Mouse (Mus musculus): Measurements from ENCODE around the gene Igfbp3. TPM values are rescaled to one million over a fixed set of nuclear protein-coding genes. Genes with fewer than 3 reads are reported as not detected.
A peak's percentile ranks its signal among the peaks of the same experiment; 100 is the strongest.

Igfbp3 gene
- polyA plus RNA-seq, 1 experiment from 2014 or later: 25.1 TPM

- H3K36me3 ChIP-seq (ENCODE audit: control insufficient read depth, insufficient read depth, low read length): no peaks in the 10 kb centered on the region
- no peak overlapping the region for H3K4me2 ChIP-seq (ENCODE audit: low read length)
- no peaks in the 10 kb centered on the region for H3K27me3 ChIP-seq (replicated peaks; ENCODE audit: control insufficient read depth, insufficient read depth, low read length)
- no peak overlapping the region for H3K4me3 ChIP-seq (ENCODE audit: low read length)
- no peaks in the 10 kb centered on the region for H3K4me1 ChIP-seq (ENCODE audit: control insufficient read depth, insufficient read depth, low read depth, low read length)
- H3K9ac ChIP-seq (ENCODE audit: low read depth, low read length): no peak overlapping the region
- 55% methylated on average over 14 of the region's 14 CpGs for WGBS
- ATAC-seq: peak; percentile 25; the same call in 1 of the 2 replicates
- H3K27ac ChIP-seq (ENCODE audit: low read depth, low read length): no peak overlapping the region
- no peaks in the 10 kb centered on the region for H3K9me3 ChIP-seq (ENCODE audit: control insufficient read depth, low read length)
Measured at GRCm38 (mm10) chr11:7199736-7200392, 13.9 kb downstream of the Igfbp3 start.

- Histone ChIP-seq H3K27me3 (replicated peaks; ENCODE audit: control insufficient read depth, insufficient read depth, low read length) (no peaks in the 10 kb centered on the region), H3K9me3 (ENCODE audit: control insufficient read depth, low read length) (no peaks in the 10 kb centered on the region), H3K4me2 (ENCODE audit: low read length) (no peak overlapping the region), H3K36me3 (ENCODE audit: control insufficient read depth, insufficient read depth, low read length) (no peaks in the 10 kb centered on the region), H3K4me3 (ENCODE audit: low read length) (no peak overlapping the region), H3K4me1 (ENCODE audit: control insufficient read depth, insufficient read depth, low read depth, low read length) (no peaks in the 10 kb centered on the region), H3K27ac (ENCODE audit: low read depth, low read length) (no peak overlapping the region), H3K9ac (ENCODE audit: low read depth, low read length) (no peak overlapping the region)
- WGBS: 82% methylated on average over 10 of the region's 10 CpGs
- no peak for ATAC-seq
Measured at GRCm38 (mm10) chr11:7198481-7199256, 15.1 kb downstream of the Igfbp3 start.

GRCm38 (mm10) chr11:7198006-7198405 lies 15.7 kb downstream of the Igfbp3 start:
- WGBS: 92% methylated on average over 19 of the region's 19 CpGs
- Histone ChIP-seq H3K4me2 (ENCODE audit: low read length) (no peak overlapping the region), H3K4me1 (ENCODE audit: control insufficient read depth, insufficient read depth, low read depth, low read length) (no peaks in the 10 kb centered on the region), H3K27ac (ENCODE audit: low read depth, low read length) (no peak overlapping the region), H3K9me3 (ENCODE audit: control insufficient read depth, low read length) (no peaks in the 10 kb centered on the region), H3K36me3 (ENCODE audit: control insufficient read depth, insufficient read depth, low read length) (no peaks in the 10 kb centered on the region), H3K27me3 (replicated peaks; ENCODE audit: control insufficient read depth, insufficient read depth, low read length) (no peaks in the 10 kb centered on the region), H3K9ac (ENCODE audit: low read depth, low read length) (no peak overlapping the region), H3K4me3 (ENCODE audit: low read length) (no peak overlapping the region)
- ATAC-seq: no peak

- Histone ChIP-seq H3K9ac (ENCODE audit: low read depth, low read length) (no peak within 1 kb of the TSS), H3K27ac (ENCODE audit: low read depth, low read length) (no peak within 1 kb of the TSS), H3K9me3 (ENCODE audit: control insufficient read depth, low read length) (no peaks in the 10 kb centered on the region), H3K36me3 (ENCODE audit: control insufficient read depth, insufficient read depth, low read length) (no peaks in the 10 kb centered on the region), H3K4me2 (ENCODE audit: low read length) (no peak within 1 kb of the TSS), H3K4me1 (ENCODE audit: control insufficient read depth, insufficient read depth, low read depth, low read length) (no peaks in the 10 kb centered on the region), H3K27me3 (replicated peaks; ENCODE audit: control insufficient read depth, insufficient read depth, low read length) (no peaks in the 10 kb centered on the region), H3K4me3 (ENCODE audit: low read length) (no peak within 1 kb of the TSS)
- WGBS: 31% methylated on average over 12 of the region's 12 CpGs
- no peak for ATAC-seq
Measured at GRCm38 (mm10) chr11:7197491-7197941, 16.2 kb downstream of the Igfbp3 start, which contains the start of gene Igfbp1. Igfbp1 (plus strand) TSS chr11:7197782.

GRCm38 (mm10) chr11:7195312-7195685 lies 18.4 kb downstream of the Igfbp3 start:
- Histone ChIP-seq H3K4me3 (ENCODE audit: low read length) (no peak overlapping the region), H3K9ac (ENCODE audit: low read depth, low read length) (no peak overlapping the region), H3K4me2 (ENCODE audit: low read length) (no peak overlapping the region), H3K27me3 (replicated peaks; ENCODE audit: control insufficient read depth, insufficient read depth, low read length) (no peaks in the 10 kb centered on the region), H3K36me3 (ENCODE audit: control insufficient read depth, insufficient read depth, low read length) (no peaks in the 10 kb centered on the region), H3K27ac (ENCODE audit: low read depth, low read length) (no peak overlapping the region), H3K9me3 (ENCODE audit: control insufficient read depth, low read length) (no peaks in the 10 kb centered on the region), H3K4me1 (ENCODE audit: control insufficient read depth, insufficient read depth, low read depth, low read length) (no peaks in the 10 kb centered on the region)
- 88% methylated on average over 4 of the region's 4 CpGs for WGBS
- no peak for ATAC-seq

- no peak for ATAC-seq
- no peaks in the 10 kb centered on the region for H3K9me3 ChIP-seq (ENCODE audit: control insufficient read depth, low read length)
- H3K4me1 ChIP-seq (ENCODE audit: control insufficient read depth, insufficient read depth, low read depth, low read length): no peaks in the 10 kb centered on the region
- no peaks in the 10 kb centered on the region for H3K27me3 ChIP-seq (replicated peaks; ENCODE audit: control insufficient read depth, insufficient read depth, low read length)
- no peak overlapping the region for H3K4me3 ChIP-seq (ENCODE audit: low read length)
- H3K4me2 ChIP-seq (ENCODE audit: low read length): no peak overlapping the region
- 93% methylated on average over 10 of the region's 10 CpGs for WGBS
- H3K9ac ChIP-seq (ENCODE audit: low read depth, low read length): no peak overlapping the region
- H3K27ac ChIP-seq (ENCODE audit: low read depth, low read length): no peak overlapping the region
- H3K36me3 ChIP-seq (ENCODE audit: control insufficient read depth, insufficient read depth, low read length): no peaks in the 10 kb centered on the region
Measured at GRCm38 (mm10) chr11:7194432-7195311, 19.1 kb downstream of the Igfbp3 start.

DNA sequence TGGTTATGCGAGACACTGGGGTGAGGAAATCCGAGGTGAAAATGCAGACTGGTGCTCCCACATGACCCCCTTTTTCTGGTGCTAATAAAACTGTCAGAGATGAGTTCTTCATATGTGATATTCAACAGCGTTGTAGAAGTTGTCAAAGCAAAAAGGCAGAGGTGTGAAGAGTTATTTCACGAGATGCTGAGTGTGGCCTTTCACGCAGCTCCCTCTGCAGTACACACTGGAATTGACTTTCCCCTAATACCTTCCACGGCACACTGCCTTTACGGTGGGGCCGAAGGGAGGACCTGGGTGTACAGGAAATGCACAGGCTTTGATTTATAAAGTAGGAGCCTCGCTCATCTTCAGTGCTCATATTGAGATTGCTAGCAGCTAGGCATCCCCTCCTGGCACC lies 20.6 kb downstream of the Igfbp3 start:
- Histone ChIP-seq H3K4me1 (ENCODE audit: control insufficient read depth, insufficient read depth, low read depth, low read length) (no peaks in the 10 kb centered on the region), H3K9me3 (ENCODE audit: control insufficient read depth, low read length) (no peaks in the 10 kb centered on the region), H3K4me2 (ENCODE audit: low read length) (no peak overlapping the region), H3K36me3 (ENCODE audit: control insufficient read depth, insufficient read depth, low read length) (no peaks in the 10 kb centered on the region), H3K27me3 (replicated peaks; ENCODE audit: control insufficient read depth, insufficient read depth, low read length) (no peaks in the 10 kb centered on the region), H3K9ac (ENCODE audit: low read depth, low read length) (no peak overlapping the region), H3K4me3 (ENCODE audit: low read length) (no peak overlapping the region), H3K27ac (ENCODE audit: low read depth, low read length) (no peak overlapping the region)
- ATAC-seq: no peak
- WGBS: 76% methylated on average over 9 of the region's 9 CpGs

- Histone ChIP-seq H3K4me1 (ENCODE audit: control insufficient read depth, insufficient read depth, low read depth, low read length) (no peaks in the 10 kb centered on the region), H3K27me3 (replicated peaks; ENCODE audit: control insufficient read depth, insufficient read depth, low read length) (no peaks in the 10 kb centered on the region), H3K36me3 (ENCODE audit: control insufficient read depth, insufficient read depth, low read length) (no peaks in the 10 kb centered on the region), H3K9ac (ENCODE audit: low read depth, low read length) (no peak overlapping the region), H3K4me3 (ENCODE audit: low read length) (no peak overlapping the region), H3K9me3 (ENCODE audit: control insufficient read depth, low read length) (no peaks in the 10 kb centered on the region), H3K27ac (ENCODE audit: low read depth, low read length) (no peak overlapping the region), H3K4me2 (ENCODE audit: low read length) (no peak overlapping the region)
- 73% methylated on average over 6 of the region's 6 CpGs for WGBS
- ATAC-seq: no peak
Measured at GRCm38 (mm10) chr11:7192710-7193109, 21.0 kb downstream of the Igfbp3 start.

- Histone ChIP-seq H3K4me3 (ENCODE audit: low read length) (no peak within 1 kb of the TSS), H3K27ac (ENCODE audit: low read depth, low read length) (no peak within 1 kb of the TSS), H3K36me3 (ENCODE audit: control insufficient read depth, insufficient read depth, low read length) (no peaks in the 10 kb centered on the region), H3K27me3 (replicated peaks; ENCODE audit: control insufficient read depth, insufficient read depth, low read length) (no peaks in the 10 kb centered on the region), H3K9ac (ENCODE audit: low read depth, low read length) (no peak within 1 kb of the TSS), H3K9me3 (ENCODE audit: control insufficient read depth, low read length) (no peaks in the 10 kb centered on the region), H3K4me2 (ENCODE audit: low read length) (no peak within 1 kb of the TSS), H3K4me1 (ENCODE audit: control insufficient read depth, insufficient read depth, low read depth, low read length) (no peaks in the 10 kb centered on the region)
- no peak for ATAC-seq
- 91% methylated on average over 12 of the region's 13 CpGs for WGBS
Measured at GRCm38 (mm10) chr11:7188469-7188868, 25.3 kb downstream of the Igfbp3 start, which contains the start of gene Gm11985. Gm11985 (minus strand) TSS chr11:7188569.
